Mouse (Mus musculus) naive thymus-derived CD4-positive, alpha-beta T cell, adult 5 months (primary cell): Measurements from ENCODE around the gene A2ml1. TPM values are rescaled to one million over a fixed set of nuclear protein-coding genes. Genes with fewer than 3 reads are reported as not detected.

ENCODE experiments used
- polyA plus RNA-seq: library from polyadenylated mRNA; unstranded; fragments of 100-300 nt; shearing (Covaris generic); gene quantifications from one replicate; pipeline ENCODE4 v1.2.1, GENCODE M21; 2017

A2ml1 gene
- polyA plus RNA-seq: not detected

DNA sequence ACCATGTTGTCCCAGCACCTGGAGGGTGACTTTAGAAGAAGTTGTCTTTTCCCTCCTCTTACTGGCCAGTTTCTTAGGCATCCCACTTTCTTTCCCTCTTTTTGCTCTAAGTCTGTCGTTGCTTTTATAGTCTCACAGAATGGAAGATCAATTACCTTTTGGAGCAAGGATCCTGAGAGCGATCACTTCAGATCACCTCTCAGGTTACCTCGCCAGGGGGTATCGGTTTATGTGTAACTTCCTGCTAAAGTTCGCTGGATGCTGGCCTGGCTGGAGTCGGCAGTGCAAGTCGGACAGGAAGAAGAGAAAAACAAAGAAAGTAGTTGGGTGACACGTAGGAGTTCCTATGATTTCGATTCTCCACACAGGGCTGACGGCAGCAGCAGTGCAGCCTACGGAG is at the start of gene A2ml1:
TSS of gene A2ml1 (minus strand) at position 101 of the 400 bp plus-strand sequence.

DNA sequence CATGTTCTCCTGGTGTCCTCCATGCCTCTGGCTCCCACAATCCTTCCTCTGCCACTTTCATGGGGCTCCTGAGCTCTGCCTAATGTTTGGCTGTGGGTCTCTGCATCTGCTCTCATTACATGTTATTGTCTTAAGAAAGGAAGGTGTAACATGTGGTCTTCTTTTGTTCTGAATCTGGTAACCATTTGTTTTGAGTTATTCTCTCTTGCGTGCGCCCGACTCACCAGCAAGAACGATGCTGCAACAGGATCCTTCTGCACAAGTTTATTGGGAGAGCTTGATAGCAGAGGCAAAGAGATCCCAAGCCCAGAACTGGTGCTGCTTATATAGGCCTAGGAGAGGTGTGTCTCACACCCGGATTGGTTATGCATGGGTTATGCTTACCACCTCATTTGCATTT is 42.0 kb upstream of the A2ml1 start, which contains the start of gene Klrb1a:
TSS of gene Klrb1a (minus strand) at position 101 of the 400 bp plus-strand sequence.

DNA sequence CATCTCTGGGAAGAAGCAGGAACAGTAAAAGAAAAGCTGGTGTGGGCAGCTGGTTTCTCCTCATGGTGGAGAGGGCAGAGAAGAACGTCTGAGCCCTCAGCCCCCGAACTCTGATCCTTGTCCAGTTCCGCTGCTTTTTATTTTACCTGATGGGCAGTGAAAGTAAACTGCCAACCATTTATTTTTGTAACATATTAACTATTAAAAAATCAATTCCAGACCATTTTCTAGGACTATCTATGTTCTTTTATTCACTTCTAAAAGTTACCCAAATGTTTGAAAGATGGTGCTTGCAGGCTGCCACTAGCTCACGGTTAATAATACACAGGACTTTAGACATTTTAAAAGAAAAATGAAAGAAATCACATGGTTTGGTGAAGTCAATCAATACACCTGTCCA is 54.8 kb downstream of the A2ml1 start, which contains the start of gene Pzp:
TSS of gene Pzp (minus strand) at position 120 of the 400 bp plus-strand sequence.

Other genes starting within 250 kb of the A2ml1 start
- gene Tulp3, start 225.8 kb downstream of the A2ml1 start, polyA plus RNA-seq: 1.4 TPM
- gene Rhno1, start 218.7 kb downstream of the A2ml1 start, polyA plus RNA-seq: 58.4 TPM
- 2.6 TPM for gene Foxm1, start 218.6 kb downstream of the A2ml1 start, polyA plus RNA-seq
- not detected for gene Tex52, start 206.2 kb downstream of the A2ml1 start, polyA plus RNA-seq
- gene Gm44596, start 206.1 kb downstream of the A2ml1 start, polyA plus RNA-seq: not detected
- 0.81 TPM for gene Nrip2, start 182.3 kb downstream of the A2ml1 start, polyA plus RNA-seq
- 43.5 TPM for gene Itfg2, start 156.7 kb downstream of the A2ml1 start, polyA plus RNA-seq
- gene Fkbp4, start 142.9 kb downstream of the A2ml1 start, polyA plus RNA-seq: 162 TPM
- gene Pzp, start 54.9 kb downstream of the A2ml1 start, polyA plus RNA-seq: not detected
- gene Klrb1a, start 41.9 kb upstream of the A2ml1 start, polyA plus RNA-seq: not detected
- not detected for gene Clec2h, start 80.8 kb upstream of the A2ml1 start, polyA plus RNA-seq
- 0.55 TPM for gene Klrb1, start 141.5 kb upstream of the A2ml1 start, polyA plus RNA-seq
- 0.30 TPM for gene Klrb1c, start 207.6 kb upstream of the A2ml1 start, polyA plus RNA-seq
- gene Gm44511, start 244.7 kb upstream of the A2ml1 start, polyA plus RNA-seq: not detected
- not detected for gene Klrb1b, start 244.7 kb upstream of the A2ml1 start, polyA plus RNA-seq